Mouse (Mus musculus): ENCODE measurements at regions not wholly inside any gene's neighbourhood (a gene's known extent, or its start where the extent isn't known, plus 50 kb on each side); places are given as distances from the start of the nearest gene placed in this dataset.
"Not testable (repeated sequence)": the region's sequence is repeated elsewhere in the genome, so short reads cannot be mapped to it uniquely, and the experiment has no call there.

GRCm38 (mm10) chr12:79989582-79990110, 123.2 kb downstream of the Zfp36l1 start:
- no peak for DNase-seq

DNA sequence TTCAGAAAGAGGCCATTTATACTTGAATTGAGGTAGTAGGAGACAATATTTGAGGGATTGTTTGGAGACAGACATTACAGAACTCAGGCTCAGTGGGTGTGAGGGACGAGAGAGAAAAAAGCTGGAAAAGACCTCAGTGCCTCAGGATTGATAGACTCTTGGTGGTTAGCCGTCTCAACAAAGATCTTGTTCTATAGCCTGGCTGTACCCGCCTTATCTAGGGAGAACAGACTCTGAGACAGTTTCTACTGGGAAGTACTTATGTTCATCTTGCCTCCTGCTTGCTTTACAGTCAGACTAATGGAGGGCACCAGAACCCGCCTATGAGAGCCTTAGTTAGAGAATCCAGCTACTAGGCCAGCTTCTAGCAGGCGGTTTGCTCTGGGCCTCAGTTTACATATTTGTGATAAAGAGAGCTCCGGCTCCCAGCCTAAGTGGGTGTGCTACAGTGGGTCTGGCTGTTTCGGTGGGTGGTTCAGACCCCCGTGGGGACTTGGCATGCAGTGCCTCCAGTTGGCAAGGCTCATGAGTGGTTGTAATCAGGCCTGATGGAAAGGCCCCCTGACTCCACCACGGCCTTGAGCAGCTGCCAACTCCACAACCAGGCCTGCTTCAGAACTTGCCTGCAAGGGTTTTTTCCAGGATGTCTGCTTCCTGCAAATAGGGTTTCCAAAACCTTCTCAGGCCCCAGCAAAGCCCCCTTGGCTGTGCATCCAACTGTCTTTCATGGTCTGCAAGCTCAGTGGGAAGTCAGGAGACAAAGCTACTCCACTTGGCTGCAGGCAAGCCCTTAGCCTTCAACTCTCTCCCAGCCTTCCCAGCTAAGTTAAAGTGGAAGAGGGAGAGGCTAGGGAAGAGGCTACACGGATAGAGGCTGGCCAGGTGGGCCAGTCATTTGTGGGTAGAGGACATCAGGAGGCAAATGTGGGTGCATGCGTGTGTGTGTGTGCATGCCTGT, 124.1 kb downstream of the Zfp36l1 start:
- DNase-seq = peak; percentile 50

DNA sequence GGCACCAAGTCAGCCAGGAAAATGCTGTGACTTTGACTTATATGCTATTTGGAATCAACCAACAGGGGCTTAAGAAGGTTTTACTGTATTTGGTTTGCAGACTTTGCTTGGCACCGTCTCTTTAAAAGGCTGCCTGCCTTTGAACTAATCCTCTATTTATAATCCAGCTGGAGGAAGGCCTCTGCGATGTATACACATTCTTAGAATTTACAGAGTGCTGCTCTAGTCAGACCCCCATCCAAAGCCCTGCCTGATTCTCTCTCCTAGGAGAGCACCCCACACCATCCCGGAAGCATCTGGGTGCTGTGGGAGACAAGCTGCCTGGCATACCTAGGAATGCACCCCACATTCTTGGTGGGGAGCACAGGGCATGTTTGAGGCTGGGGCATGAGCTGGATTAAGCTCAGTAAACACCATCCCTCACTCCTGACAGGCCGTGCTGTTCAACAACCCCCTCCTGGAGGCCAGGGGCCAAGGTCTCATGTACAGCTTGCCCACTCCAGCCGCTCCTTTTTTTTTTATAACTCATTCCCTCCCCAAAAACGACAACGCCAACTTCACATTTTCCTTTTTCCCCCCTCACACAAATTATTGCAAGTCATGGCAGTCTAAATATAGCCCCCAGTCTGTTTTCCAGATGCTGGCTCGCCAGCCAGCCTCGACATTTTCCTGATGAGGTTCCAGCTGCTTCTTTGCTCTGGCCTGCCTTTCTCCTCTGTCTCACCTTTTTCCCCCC, 126.4 kb downstream of the Zfp36l1 start:
- DNase-seq = peak; percentile 33

GRCm38 (mm10) chr12:79984985-79985747, 127.6 kb downstream of the Zfp36l1 start:
- DNase-seq = no peak

GRCm38 (mm10) chr12:79984025-79984790, 128.6 kb downstream of the Zfp36l1 start:
- DNase-seq = no peak

- no peak for DNase-seq
Observed at GRCm38 (mm10) chr12:79983232-79983631, 129.6 kb downstream of the Zfp36l1 start.

GRCm38 (mm10) chr12:79982497-79982896, 130.3 kb downstream of the Zfp36l1 start:
- not testable (repeated sequence) for DNase-seq

- no peak for DNase-seq
Observed at GRCm38 (mm10) chr12:79980711-79981110, 132.1 kb downstream of the Zfp36l1 start.

GRCm38 (mm10) chr12:79977136-79977535, 135.7 kb downstream of the Zfp36l1 start:
- DNase-seq = no peak

DNA sequence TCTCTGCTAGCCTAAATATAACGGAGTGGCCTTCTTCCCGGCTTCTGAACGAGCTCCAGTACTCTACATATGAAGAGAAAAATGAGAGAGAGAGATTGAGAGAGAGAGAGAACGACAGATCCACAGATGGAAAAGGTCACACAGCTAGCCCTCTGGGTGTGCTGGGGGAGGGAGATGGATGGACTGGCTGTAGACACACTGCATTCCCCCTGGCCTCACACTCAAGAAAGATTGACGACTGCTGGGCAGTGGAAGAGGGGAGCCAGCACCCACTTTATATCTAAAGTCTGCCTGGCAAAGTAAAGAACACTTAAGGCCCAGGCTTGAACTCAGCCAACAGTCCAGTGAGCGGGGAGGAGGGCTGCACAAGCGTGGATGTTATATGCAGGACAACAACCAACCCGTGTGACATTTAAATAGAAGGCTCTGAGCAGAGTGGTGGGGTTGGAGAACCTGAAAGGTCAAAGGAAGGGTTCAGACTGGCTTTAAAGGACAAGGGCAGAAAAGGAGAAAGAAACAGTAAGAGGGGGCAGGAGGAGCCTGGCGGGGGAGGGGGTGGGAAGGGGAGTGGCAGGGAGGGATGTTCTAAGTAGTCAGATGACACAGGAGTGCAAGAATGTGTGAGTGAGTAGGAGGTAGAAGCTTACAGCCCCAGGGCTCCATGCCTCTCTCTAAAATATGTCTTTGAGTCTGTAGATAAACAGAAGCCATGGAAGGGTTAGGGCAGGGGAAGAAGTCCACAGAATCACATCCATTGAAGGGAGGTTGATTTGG, 137.2 kb downstream of the Zfp36l1 start:
- DNase-seq = no peak

DNA sequence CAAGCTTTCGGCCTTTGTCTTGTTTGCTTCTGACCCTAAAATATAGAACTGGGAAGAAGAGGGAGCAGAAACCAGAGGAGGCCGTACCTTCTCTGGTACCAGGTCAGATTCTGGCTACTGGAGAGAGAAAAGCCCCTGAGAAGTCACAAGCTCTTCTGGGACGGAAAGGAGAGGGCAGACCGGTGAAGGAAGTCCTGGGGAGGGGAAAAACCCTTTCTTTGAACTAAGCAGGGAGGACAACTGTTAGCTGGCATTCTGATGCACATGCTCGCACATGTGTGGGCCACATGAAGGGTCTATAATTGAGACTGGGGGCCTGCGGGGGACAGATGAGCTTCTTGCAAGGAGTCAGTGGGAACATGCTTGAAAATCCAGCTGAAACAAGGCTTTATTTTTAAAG, 137.8 kb downstream of the Zfp36l1 start:
- DNase-seq = no peak

DNA sequence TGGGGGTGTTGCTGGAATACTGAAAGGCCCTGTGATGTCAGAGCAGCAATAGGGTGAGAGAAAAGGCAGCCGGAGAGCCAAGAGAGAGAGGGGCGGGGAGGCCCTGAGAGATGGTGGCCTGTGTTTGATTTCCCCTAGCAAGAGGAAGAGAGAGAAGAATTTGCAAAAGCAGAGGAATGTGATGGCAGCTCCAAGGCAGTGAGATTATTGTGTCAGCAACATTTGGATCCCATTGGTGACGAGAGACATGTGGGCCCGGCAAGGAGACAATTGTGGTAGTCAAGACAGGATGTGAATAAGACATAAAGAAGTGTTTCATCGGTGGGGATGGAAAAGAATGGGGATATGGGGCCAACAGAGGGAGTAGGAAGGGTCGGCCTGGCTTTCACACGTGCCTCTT, 138.3 kb downstream of the Zfp36l1 start:
- DNase-seq = no peak

- DNase-seq = no peak
Observed at GRCm38 (mm10) chr12:79973566-79974230, 139.1 kb downstream of the Zfp36l1 start.

DNA sequence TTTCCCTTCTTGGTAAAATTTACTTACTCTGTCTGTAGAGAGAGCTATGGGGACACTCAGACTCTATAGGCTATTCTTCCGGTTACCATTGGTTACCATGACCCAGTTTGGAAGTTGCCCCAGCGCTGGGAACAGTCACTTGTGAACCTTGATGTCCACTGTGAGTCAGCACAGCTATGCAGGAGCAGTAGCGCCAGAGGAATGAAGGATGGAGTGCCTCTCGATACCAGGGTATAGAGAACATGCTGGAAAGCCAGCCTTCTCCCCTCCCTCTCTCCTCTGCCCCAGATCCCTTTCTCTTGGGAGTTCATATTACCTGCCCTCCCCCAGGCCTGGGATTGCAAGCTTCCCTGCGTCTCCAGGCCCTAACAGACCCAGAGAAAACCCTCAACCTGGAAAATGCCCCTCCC, 141.8 kb downstream of the Zfp36l1 start:
- DNase-seq = no peak

- peak; percentile 10 for DNase-seq
Observed at GRCm38 (mm10) chr12:79970227-79970901, 142.4 kb downstream of the Zfp36l1 start.

- peak; percentile 2 for DNase-seq
Observed at GRCm38 (mm10) chr12:79969346-79970226, 143.2 kb downstream of the Zfp36l1 start.

GRCm38 (mm10) chr12:79968676-79969075, 144.1 kb downstream of the Zfp36l1 start:
- peak; percentile 1 for DNase-seq

- peak; percentile 2 for DNase-seq
Observed at GRCm38 (mm10) chr12:79967491-79968255, 145.1 kb downstream of the Zfp36l1 start.
